Mouse (Mus musculus) erythroblast, embryonic 14.5 days (primary cell): Measurements from ENCODE around the gene Ube2i.
"Not testable (repeated sequence)": the region's sequence is repeated elsewhere in the genome, so short reads cannot be mapped to it uniquely, and the experiment has no call there.

Experiments
- GATA1 ChIP-seq: IDR thresholded peaks from 2 replicates; pipeline ENCODE4 v1.6.1; 2012; ENCODE audit warnings: low read length, inconsistent platforms, mixed read lengths
- TAL1 ChIP-seq: IDR thresholded peaks from 3 replicates; pipeline ENCODE4 v1.6.1; 2012; ENCODE audit warnings: low read length, inconsistent platforms, mixed read lengths

DNA sequence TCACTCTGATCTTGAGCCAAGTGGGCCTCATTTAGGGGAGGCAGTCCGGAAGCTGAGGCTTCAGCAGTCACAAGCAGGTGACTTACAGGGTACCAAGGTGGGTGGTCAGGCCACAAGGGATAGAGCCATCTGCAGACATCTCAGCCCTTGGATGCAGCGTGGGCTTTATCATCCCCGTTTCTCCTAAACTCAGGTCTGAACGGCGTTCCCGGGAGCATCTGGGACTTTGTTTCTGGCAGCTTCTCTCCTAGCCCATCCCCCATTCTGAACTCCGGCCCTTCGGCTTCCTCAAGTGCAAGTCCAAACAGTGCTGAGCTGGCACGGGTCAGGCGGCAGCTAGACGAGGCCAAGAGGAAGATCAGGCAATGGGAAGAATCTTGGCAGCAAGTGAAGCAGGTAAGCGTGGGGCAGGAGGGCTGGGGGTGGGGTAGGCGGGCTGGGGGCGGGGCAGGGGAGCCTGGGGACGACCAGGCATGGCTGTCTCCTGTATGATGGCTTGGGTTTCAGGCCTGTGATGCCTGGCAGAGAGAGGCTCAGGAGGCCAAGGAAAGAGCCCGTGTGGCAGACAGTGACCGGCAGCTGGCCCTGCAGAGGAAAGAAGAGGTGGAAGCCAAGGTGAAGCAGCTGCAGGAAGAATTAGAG, 44.3 kb downstream of the Ube2i start:
- TF ChIP-seq TAL1, GATA1: not testable (repeated sequence)
